Mouse (Mus musculus) heart, adult 8-10 months (tissue): ENCODE results near the gene Stk32b. TPM values are rescaled to one million over a fixed set of nuclear protein-coding genes. Genes with fewer than 3 reads are reported as not detected.

Experiments used
- DNase-seq: peaks from one replicate; pipeline ENCODE4 v3.0.0; 2022; ENCODE audit warnings: low spot score
- total RNA-seq, 4 experiments: library from RNA; stranded (reverse); gene quantifications; 2 replicates each; pipeline ENCODE4 v1.2.4; 2022

Gene Stk32b
- total RNA-seq, 4 experiments from 2014 or later = 0.35 to 0.91 (median 0.64) TPM

GRCm38 (mm10) chr5:37520441-37520840, 196.5 kb downstream of the Stk32b start:
- DNase-seq = no peak

GRCm38 (mm10) chr5:37512479-37512878, 204.5 kb downstream of the Stk32b start:
- DNase-seq = no peak

- no peak for DNase-seq
Measured at GRCm38 (mm10) chr5:37506880-37507519, 210.0 kb downstream of the Stk32b start.

- DNase-seq = no peak
Measured at GRCm38 (mm10) chr5:37494984-37495476, 221.9 kb downstream of the Stk32b start.

- no peak for DNase-seq
Measured at GRCm38 (mm10) chr5:37472025-37472608, 244.9 kb downstream of the Stk32b start.

- DNase-seq = no peak
Measured at GRCm38 (mm10) chr5:37471584-37471983, 245.4 kb downstream of the Stk32b start.

- DNase-seq = no peak
Measured at GRCm38 (mm10) chr5:37469031-37469430, 247.9 kb downstream of the Stk32b start.

GRCm38 (mm10) chr5:37467646-37468045, 249.3 kb downstream of the Stk32b start:
- peak; percentile 4 for DNase-seq

- no peak for DNase-seq
Measured at GRCm38 (mm10) chr5:37465461-37465860, 251.5 kb downstream of the Stk32b start.

- DNase-seq = no peak
Measured at GRCm38 (mm10) chr5:37458236-37458635, 258.7 kb downstream of the Stk32b start.

GRCm38 (mm10) chr5:37457831-37458230, 259.1 kb downstream of the Stk32b start:
- no peak for DNase-seq

GRCm38 (mm10) chr5:37457191-37457590, 259.8 kb downstream of the Stk32b start:
- DNase-seq = no peak

- DNase-seq = no peak
Measured at GRCm38 (mm10) chr5:37456590-37456989, 260.4 kb downstream of the Stk32b start.

GRCm38 (mm10) chr5:37447546-37447945, 269.4 kb downstream of the Stk32b start:
- DNase-seq = no peak

- no peak for DNase-seq
Measured at GRCm38 (mm10) chr5:37442767-37443166, 274.2 kb downstream of the Stk32b start.

- no peak for DNase-seq
Measured at GRCm38 (mm10) chr5:37435417-37435816, 281.6 kb downstream of the Stk32b start.

- DNase-seq = no peak
Measured at GRCm38 (mm10) chr5:37427210-37427609, 289.8 kb downstream of the Stk32b start.

GRCm38 (mm10) chr5:37419028-37419427, 297.9 kb downstream of the Stk32b start:
- DNase-seq = no peak

Other genes starting within 250 kb of the Stk32b start
- 10 to 100 TPM; 21.2 to 40.2 (median 28.5) TPM for gene Cytl1, start 18.3 kb upstream of the Stk32b start, total RNA-seq
- gene Msx1, start 107.4 kb upstream of the Stk32b start, total RNA-seq = 1 to 10 TPM; 3.0 to 3.8 (median 3.3) TPM